Mouse (Mus musculus) embryonic facial prominence, embryonic 10.5 days (tissue): ENCODE results near the gene Dhx37. TPM values are rescaled to one million over a fixed set of nuclear protein-coding genes. Genes with fewer than 3 reads are reported as not detected.

Source experiments
- DNase-seq: peaks from one replicate; pipeline ENCODE4 v3.0.0-alpha.2; 2017; ENCODE audit warnings: low spot score
- H3K27ac ChIP-seq: fragments of 300-500 bp; sonication (generic); replicated peaks from 2 replicates; pipeline ENCODE4 v1.5.1; 2016; ENCODE audit warnings: mild to moderate bottlenecking
- H3K27me3 ChIP-seq: fragments of 300-500 bp; sonication (generic); replicated peaks from 2 replicates; pipeline ENCODE4 v1.6.1; 2016; ENCODE audit warnings: low read depth, mild to moderate bottlenecking; ENCODE audit not compliant: poor library complexity, severe bottlenecking
- H3K36me3 ChIP-seq: fragments of 300-500 bp; sonication (generic); replicated peaks from 2 replicates; pipeline ENCODE4 v1.6.1; 2016; ENCODE audit warnings: mild to moderate bottlenecking, moderate library complexity
- H3K4me1 ChIP-seq: fragments of 300-500 bp; sonication (generic); 2 replicates; pipeline ENCODE4 v1.6.1; 2016
- H3K4me3 ChIP-seq: fragments of 300-500 bp; sonication (generic); 2 replicates; pipeline ENCODE4 v1.5.1; 2016; ENCODE audit warnings: mild to moderate bottlenecking, moderate library complexity
- H3K9me3 ChIP-seq: fragments of 300-500 bp; sonication (generic); 2 replicates; pipeline ENCODE4 v1.6.1; 2016; ENCODE audit warnings: mild to moderate bottlenecking
- WGBS: fragments of 180-500 bp; shearing (Covaris S2); methylation state at CpG from one replicate; pipeline ENCODE4 v1.1.7; 2016; 5-methylcytosine and 5-hydroxymethylcytosine counted together
- polyA plus RNA-seq: library from polyadenylated mRNA; unstranded; fragments of >200 nt; fragmentation: Nextera tagmentation; extraction: Ambion mirVana; gene quantifications from 2 replicates; pipeline ENCODE4 v1.2.1, GENCODE M21; 2016

The Dhx37 gene
- polyA plus RNA-seq, 1 experiment from 2014 or later = 24.1 TPM

- DNase-seq = no peak
- Histone ChIP-seq H3K27ac (no peak overlapping the region), H3K27me3 (no peaks in the 10 kb centered on the region), H3K4me3 (no peak overlapping the region), H3K36me3 (no peaks in the 10 kb centered on the region), H3K4me1 (peaks cover 6% of the 10 kb centered on the region), H3K9me3 (no peaks in the 10 kb centered on the region)
- 88% methylated on average over 14 of the region's 14 CpGs for WGBS
Observed at GRCm38 (mm10) chr5:125467261-125467660, 33.3 kb upstream of the Dhx37 start.

GRCm38 (mm10) chr5:125466483-125466882 is 32.6 kb upstream of the Dhx37 start:
- Histone ChIP-seq H3K4me3 (0 out of 2 replicates have a peak overlapping the region, but pooled peaks have one; percentile 47), H3K36me3 (no peaks in the 10 kb centered on the region), H3K27ac (peak overlapping the region; percentile 70; the same call in 1 of the 2 replicates), H3K9me3 (no peaks in the 10 kb centered on the region), H3K4me1 (peaks cover 6% of the 10 kb centered on the region), H3K27me3 (no peaks in the 10 kb centered on the region)
- 91% methylated on average over 5 of the region's 5 CpGs for WGBS
- DNase-seq = no peak

GRCm38 (mm10) chr5:125465701-125466106 is 31.8 kb upstream of the Dhx37 start:
- peak; percentile 99 for DNase-seq
- peaks cover 6% of the 10 kb centered on the region for H3K4me1 ChIP-seq
- WGBS = under 1% methylated on average over 25 of the region's 25 CpGs
- H3K9me3 ChIP-seq = no peaks in the 10 kb centered on the region
- peak overlapping the region; percentile 70 for H3K27ac ChIP-seq
- H3K36me3 ChIP-seq = no peaks in the 10 kb centered on the region
- H3K4me3 ChIP-seq = peak overlapping the region; percentile 47
- no peaks in the 10 kb centered on the region for H3K27me3 ChIP-seq

GRCm38 (mm10) chr5:125465192-125465591 is 31.3 kb upstream of the Dhx37 start:
- Histone ChIP-seq H3K4me3 (peak overlapping the region; percentile 47), H3K9me3 (no peaks in the 10 kb centered on the region), H3K27ac (peak overlapping the region; percentile 30), H3K27me3 (no peaks in the 10 kb centered on the region), H3K36me3 (no peaks in the 10 kb centered on the region), H3K4me1 (peaks cover 6% of the 10 kb centered on the region)
- 46% methylated on average over 7 of the region's 7 CpGs for WGBS
- DNase-seq = no peak

GRCm38 (mm10) chr5:125461868-125462445 is 28.0 kb upstream of the Dhx37 start:
- Histone ChIP-seq H3K9me3 (no peaks in the 10 kb centered on the region), H3K36me3 (peaks cover 20% of the 10 kb centered on the region), H3K4me1 (peaks cover 6% of the 10 kb centered on the region), H3K27ac (no peak overlapping the region), H3K4me3 (no peak overlapping the region), H3K27me3 (no peaks in the 10 kb centered on the region)
- WGBS = 58% methylated on average over 10 of the region's 10 CpGs
- no peak for DNase-seq

GRCm38 (mm10) chr5:125460574-125460973 is 26.7 kb upstream of the Dhx37 start:
- no peak overlapping the region for H3K4me3 ChIP-seq
- H3K36me3 ChIP-seq = peaks cover 33% of the 10 kb centered on the region
- H3K27me3 ChIP-seq = no peaks in the 10 kb centered on the region
- peaks cover 6% of the 10 kb centered on the region for H3K4me1 ChIP-seq
- no peaks in the 10 kb centered on the region for H3K9me3 ChIP-seq
- WGBS = 85% methylated on average over 3 of the region's 3 CpGs
- no peak for DNase-seq
- H3K27ac ChIP-seq = no peak overlapping the region

GRCm38 (mm10) chr5:125457538-125457937 is 23.6 kb upstream of the Dhx37 start:
- no peak overlapping the region for H3K4me3 ChIP-seq
- WGBS = 91% methylated on average over 6 of the region's 6 CpGs
- no peaks in the 10 kb centered on the region for H3K4me1 ChIP-seq
- H3K27me3 ChIP-seq = no peaks in the 10 kb centered on the region
- no peak overlapping the region for H3K27ac ChIP-seq
- DNase-seq = no peak
- no peaks in the 10 kb centered on the region for H3K9me3 ChIP-seq
- H3K36me3 ChIP-seq = peaks cover 64% of the 10 kb centered on the region

GRCm38 (mm10) chr5:125456100-125456499 is 22.2 kb upstream of the Dhx37 start:
- Histone ChIP-seq H3K27me3 (no peaks in the 10 kb centered on the region), H3K27ac (no peak overlapping the region), H3K4me1 (no peaks in the 10 kb centered on the region), H3K9me3 (no peaks in the 10 kb centered on the region), H3K4me3 (no peak overlapping the region), H3K36me3 (peaks cover 78% of the 10 kb centered on the region)
- WGBS = 95% methylated on average over 6 of the region's 6 CpGs
- DNase-seq = no peak

GRCm38 (mm10) chr5:125452573-125452972 is 18.7 kb upstream of the Dhx37 start:
- Histone ChIP-seq H3K27ac (no peak overlapping the region), H3K4me1 (no peaks in the 10 kb centered on the region), H3K36me3 (peaks cover 79% of the 10 kb centered on the region), H3K9me3 (no peaks in the 10 kb centered on the region), H3K4me3 (no peak overlapping the region), H3K27me3 (no peaks in the 10 kb centered on the region)
- DNase-seq = no peak
- WGBS = 93% methylated on average over 9 of the region's 9 CpGs

- Histone ChIP-seq H3K4me1 (no peaks in the 10 kb centered on the region), H3K4me3 (no peak overlapping the region), H3K27ac (no peak overlapping the region), H3K27me3 (no peaks in the 10 kb centered on the region), H3K9me3 (no peaks in the 10 kb centered on the region), H3K36me3 (peaks cover 73% of the 10 kb centered on the region)
- no peak for DNase-seq
- 84% methylated on average over 5 of the region's 5 CpGs for WGBS
Observed at GRCm38 (mm10) chr5:125449306-125449705, 15.4 kb upstream of the Dhx37 start.

- peaks cover 73% of the 10 kb centered on the region for H3K36me3 ChIP-seq
- no peak overlapping the region for H3K4me3 ChIP-seq
- no peaks in the 10 kb centered on the region for H3K9me3 ChIP-seq
- peaks cover 3% of the 10 kb centered on the region; the same call in 1 of the 2 replicates for H3K4me1 ChIP-seq
- DNase-seq = no peak
- no peaks in the 10 kb centered on the region for H3K27me3 ChIP-seq
- WGBS = 93% methylated on average over 4 of the region's 4 CpGs
- H3K27ac ChIP-seq = no peak overlapping the region
Observed at GRCm38 (mm10) chr5:125448631-125449030, 14.7 kb upstream of the Dhx37 start.

GRCm38 (mm10) chr5:125448026-125448425 is 14.1 kb upstream of the Dhx37 start:
- no peak overlapping the region for H3K27ac ChIP-seq
- 93% methylated on average over 3 of the region's 3 CpGs for WGBS
- H3K36me3 ChIP-seq = peaks cover 73% of the 10 kb centered on the region
- H3K9me3 ChIP-seq = no peaks in the 10 kb centered on the region
- no peak for DNase-seq
- H3K4me1 ChIP-seq = peaks cover 6% of the 10 kb centered on the region
- H3K4me3 ChIP-seq = no peak overlapping the region
- no peaks in the 10 kb centered on the region for H3K27me3 ChIP-seq

- WGBS = 84% methylated on average over 7 of the region's 7 CpGs
- Histone ChIP-seq H3K4me3 (no peak overlapping the region), H3K27me3 (no peaks in the 10 kb centered on the region), H3K27ac (no peak overlapping the region), H3K9me3 (no peaks in the 10 kb centered on the region), H3K4me1 (peaks cover 16% of the 10 kb centered on the region), H3K36me3 (peaks cover 56% of the 10 kb centered on the region)
- no peak for DNase-seq
Observed at GRCm38 (mm10) chr5:125446344-125446743, 12.4 kb upstream of the Dhx37 start.
